Mouse (Mus musculus) thymus, adult 2 months (tissue): ENCODE measurements at regions not wholly inside any gene's neighbourhood (a gene's known extent, or its start where the extent isn't known, plus 50 kb on each side); places are given as distances from the start of the nearest gene placed in this dataset.

Source experiments
- CTCF ChIP-seq: fragments of 200-500 bp; IDR thresholded peaks from 2 replicates; pipeline ENCODE4 v1.5.1; 2012; ENCODE audit warnings: mild to moderate bottlenecking, control low read depth, low read length, moderate library complexity, borderline replicate concordance; ENCODE audit not compliant: control insufficient read depth, poor library complexity, insufficient read depth; ENCODE audit errors: extremely low read depth
- POLR2A ChIP-seq: fragments of 200-500 bp; IDR thresholded peaks from 2 replicates; pipeline ENCODE4 v1.6.1; 2012; ENCODE audit warnings: mild to moderate bottlenecking, low read length, control low read depth, moderate library complexity; ENCODE audit not compliant: control insufficient read depth, poor library complexity, insufficient read depth; ENCODE audit errors: extremely low read depth

DNA sequence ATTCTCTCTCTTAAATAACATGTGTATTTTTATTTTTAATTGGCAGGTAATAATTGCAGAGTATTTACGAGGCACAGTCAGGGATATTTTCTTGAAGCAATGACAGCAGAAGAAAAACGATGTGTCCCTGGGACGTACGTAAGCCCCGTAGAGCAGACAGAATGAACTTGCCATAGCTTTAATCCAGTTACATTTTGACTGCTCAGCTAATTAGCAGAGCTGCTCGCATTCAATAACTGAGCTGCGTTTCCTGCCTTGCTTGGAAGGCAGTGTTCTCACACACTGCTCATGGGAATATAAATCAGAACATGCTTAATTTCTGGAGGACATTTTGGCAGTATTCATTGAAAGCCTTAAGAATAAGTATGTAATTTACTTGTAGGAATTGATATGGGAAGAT lies 78.6 kb upstream of the Auts2 start:
- TF ChIP-seq CTCF (no peak), POLR2A (no peak)
